Mouse (Mus musculus): Measurements from ENCODE around the gene Agps. TPM values are rescaled to one million over a fixed set of nuclear protein-coding genes. Genes with fewer than 3 reads are reported as not detected.
"Not testable (repeated sequence)": the region's sequence is repeated elsewhere in the genome, so short reads cannot be mapped to it uniquely, and the experiment has no call there.

Agps gene
- total RNA-seq, 2 experiments from 2014 or later, result 33.7 to 36.8 TPM

GRCm38 (mm10) chr2:75964972-75965371 lies 133.0 kb downstream of the Agps start:
- peak; percentile 47 to 53 for DNase-seq (ENCODE audit: extremely low spot score in 1 of 2, low spot score in 2 of 2)
- Histone ChIP-seq H3K27ac (no peak overlapping the region), H3K4me3 (peak overlapping the region; percentile 31)
- TF ChIP-seq CTCF (IDR thresholded peaks at IDR 0.05), result peak; percentile 74
- intact Hi-C loops (cut with DNase I), result loop anchor here (1.0 to 5.0 kb wide), 3 partner anchors 82 to 358 kb away; no protein-coding TSS in a partner anchor

DNA sequence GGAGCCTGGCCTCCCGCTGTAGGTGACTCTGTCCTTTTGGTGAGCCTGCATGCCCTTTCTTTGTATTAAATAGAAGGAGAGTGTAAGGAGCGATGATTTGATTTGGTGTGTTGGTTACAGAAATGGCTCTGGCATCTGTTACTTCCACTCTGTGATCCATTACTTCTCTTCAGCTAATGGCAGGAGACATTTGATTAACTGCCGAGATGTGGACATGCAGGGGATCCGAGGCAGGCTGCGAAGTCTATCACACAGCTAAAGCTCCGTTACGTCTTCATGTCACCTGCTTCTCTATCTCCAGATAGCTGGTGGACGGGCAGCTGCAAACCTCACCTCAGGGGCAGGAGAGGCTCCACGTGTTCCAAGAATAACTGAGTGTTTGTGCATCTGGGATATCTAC lies 142.2 kb downstream of the Agps start:
- no peak for TF ChIP-seq CTCF (IDR thresholded peaks at IDR 0.05)
- Histone ChIP-seq H3K4me3 (no peak overlapping the region), H3K27ac (no peak overlapping the region)
- intact Hi-C loops (cut with DNase I), result no loop called here
- no peak for DNase-seq (ENCODE audit: extremely low spot score in 1 of 2, low spot score in 2 of 2)

DNA sequence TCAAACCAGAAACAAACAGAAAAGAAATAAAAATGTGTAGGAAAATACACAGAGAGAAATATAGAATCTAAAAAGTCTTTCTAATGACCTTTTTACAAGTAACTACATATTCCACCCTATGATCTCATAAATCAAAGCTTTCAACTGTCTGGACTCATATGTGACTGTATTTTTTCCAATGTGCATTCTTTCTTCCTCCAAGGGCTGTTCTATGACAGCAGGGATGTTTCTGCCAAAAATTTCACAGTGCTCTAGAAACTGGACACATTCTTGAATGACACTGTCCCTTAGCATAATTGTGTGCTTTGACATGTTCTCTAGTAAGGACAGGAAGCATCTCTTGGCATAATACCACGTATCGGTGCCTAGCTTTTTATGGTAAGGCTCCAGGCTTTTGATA lies 144.1 kb downstream of the Agps start:
- H3K27ac ChIP-seq; intact Hi-C loops (cut with DNase I); DNase-seq (ENCODE audit: extremely low spot score in 1 of 2, low spot score in 2 of 2); H3K4me3 ChIP-seq: not testable (repeated sequence)

GRCm38 (mm10) chr2:75977752-75978368 lies 145.9 kb downstream of the Agps start, which contains the start of gene Ttc30a2:
TSS of gene Ttc30a2 (minus strand) at chr2:75978170.
- H3K4me3 ChIP-seq; H3K27ac ChIP-seq; DNase-seq (ENCODE audit: extremely low spot score in 1 of 2, low spot score in 2 of 2); intact Hi-C loops (cut with DNase I): not testable (repeated sequence)

Other genes with a start within 250 kb of the Agps start
- gene Hnrnpa3, start 172.9 kb upstream of the Agps start, total RNA-seq (2021), result 100 to 1,000 TPM; 282 to 308 TPM
- 10 to 100 TPM; 11.3 to 13.1 TPM for gene Nfe2l2, start 127.5 kb upstream of the Agps start, total RNA-seq (2021)
- 10 to 100 TPM; 10.3 to 13.1 TPM for gene Ttc30b, start 106.4 kb downstream of the Agps start, total RNA-seq (2021)
- gene Ttc30a2, start 146.0 kb downstream of the Agps start, total RNA-seq (2021), result under 1 TPM; 0.28 to 0.50 TPM
- 1 to 10 TPM; 2.9 to 3.4 TPM for gene Ttc30a1, start 149.8 kb downstream of the Agps start, total RNA-seq (2021)

Data from left cerebral cortex, adult 2 months (tissue).